Mouse (Mus musculus) forebrain, embryonic 11.5 days (tissue): ENCODE measurements around the gene Casp4. TPM values are rescaled to one million over a fixed set of nuclear protein-coding genes. Genes with fewer than 3 reads are reported as not detected.

Experiments
- ATAC-seq: fragments of 200-750 bp; cut with Nextera tagmentation; replicated peaks from 2 replicates; pipeline ENCODE4 v1.8.0; 2017; ENCODE audit warnings: moderate TSS enrichment; ENCODE audit not compliant: low FRiP score
- DNase-seq: peaks from one replicate; pipeline ENCODE4 v3.0.0-alpha.2; 2017; ENCODE audit warnings: low spot score
- H3K27ac ChIP-seq: fragments of 300-500 bp; sonication (generic); 2 replicates; pipeline ENCODE4 v1.5.1; 2014; ENCODE audit warnings: low read depth, low read length
- H3K27me3 ChIP-seq: fragments of 300-500 bp; sonication (generic); 2 replicates; pipeline ENCODE4 v1.6.1; 2014; ENCODE audit warnings: mild to moderate bottlenecking, low read length, mixed read lengths; ENCODE audit not compliant: control insufficient read depth, insufficient read depth
- H3K36me3 ChIP-seq: fragments of 300-500 bp; sonication (generic); 2 replicates; pipeline ENCODE4 v1.6.1; 2014; ENCODE audit warnings: mild to moderate bottlenecking, low read length, moderate library complexity, mixed read lengths; ENCODE audit not compliant: control insufficient read depth, insufficient read depth
- H3K4me1 ChIP-seq: fragments of 300-500 bp; sonication (generic); replicated peaks from 2 replicates; pipeline ENCODE4 v1.6.1; 2014; ENCODE audit warnings: low read length, mixed read lengths; ENCODE audit not compliant: control insufficient read depth, insufficient read depth
- H3K4me2 ChIP-seq: fragments of 300-500 bp; sonication (generic); 2 replicates; pipeline ENCODE4 v1.6.1; 2014; ENCODE audit warnings: low read depth, mild to moderate bottlenecking, low read length, moderate library complexity, mixed read lengths; ENCODE audit not compliant: severe bottlenecking
- H3K4me3 ChIP-seq: fragments of 300-500 bp; sonication (generic); 2 replicates; pipeline ENCODE4 v1.5.1; 2014; ENCODE audit warnings: low read depth, low read length
- H3K9ac ChIP-seq: fragments of 300-500 bp; sonication (generic); 2 replicates; pipeline ENCODE4 v1.6.1; 2014; ENCODE audit warnings: low read length
- H3K9me3 ChIP-seq: fragments of 300-500 bp; sonication (generic); 2 replicates; pipeline ENCODE4 v1.6.1; 2016; ENCODE audit warnings: low read length, mixed read lengths; ENCODE audit not compliant: control insufficient read depth
- WGBS: fragments of 180-500 bp; shearing (Covaris S2); extraction: QIAGEN DNeasy Blood & Tissue Kit; methylation state at CpG from one replicate; pipeline ENCODE4 v1.1.7; 2014; 5-methylcytosine and 5-hydroxymethylcytosine counted together
- polyA plus RNA-seq: library from polyadenylated mRNA; unstranded; fragments of >200 nt; fragmentation: Nextera tagmentation; extraction: Ambion mirVana; gene quantifications from 2 replicates; pipeline ENCODE4 v1.2.1, GENCODE M21; 2014

Gene Casp4
- polyA plus RNA-seq, 1 experiment from 2014 or later: not detected

DNA sequence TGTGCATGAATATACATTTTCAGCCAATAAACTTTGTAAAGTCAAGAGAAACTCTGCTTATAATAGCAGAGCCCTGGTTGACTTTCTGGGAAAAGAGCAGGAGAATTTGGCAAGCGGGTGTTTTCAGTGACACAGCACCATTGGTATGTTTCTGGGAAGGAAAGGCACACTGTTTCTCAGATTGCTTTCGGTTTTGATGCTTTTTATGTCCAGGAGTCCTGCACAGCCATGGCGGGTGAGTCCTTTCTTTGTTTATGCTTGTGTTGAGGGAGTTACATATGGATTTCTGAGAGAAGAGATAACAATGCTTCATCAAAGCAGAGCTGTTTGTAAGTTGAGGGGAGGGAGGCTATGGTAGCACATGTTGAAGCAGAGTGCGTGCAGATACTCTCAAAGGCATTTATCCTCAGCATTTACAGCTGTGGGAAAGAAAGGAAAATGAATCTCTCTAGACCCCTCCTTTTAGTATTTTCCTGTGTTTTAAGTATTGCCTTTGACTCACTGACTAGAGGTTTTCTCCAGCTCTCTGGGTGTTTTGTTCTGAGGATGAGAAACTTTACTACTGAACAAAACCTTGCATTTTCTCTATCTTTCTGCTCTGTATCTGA lies 36.8 kb downstream of the Casp4 start, which contains the start of gene Casp12:
Gene Casp12, plus strand, starts transcription at position 140 of the 608 bp plus-strand sequence.
- Histone ChIP-seq H3K27me3 (no peaks in the 10 kb centered on the region), H3K9me3 (no peaks in the 10 kb centered on the region), H3K36me3 (no peaks in the 10 kb centered on the region), H3K9ac (no peak within 1 kb of the TSS), H3K4me1 (no peaks in the 10 kb centered on the region), H3K27ac (no peak within 1 kb of the TSS), H3K4me2 (no peak within 1 kb of the TSS), H3K4me3 (no peak within 1 kb of the TSS)
- DNase-seq (no peak), ATAC-seq (no peak)
- WGBS: 84% methylated on average over 4 of the region's 4 CpGs

DNA sequence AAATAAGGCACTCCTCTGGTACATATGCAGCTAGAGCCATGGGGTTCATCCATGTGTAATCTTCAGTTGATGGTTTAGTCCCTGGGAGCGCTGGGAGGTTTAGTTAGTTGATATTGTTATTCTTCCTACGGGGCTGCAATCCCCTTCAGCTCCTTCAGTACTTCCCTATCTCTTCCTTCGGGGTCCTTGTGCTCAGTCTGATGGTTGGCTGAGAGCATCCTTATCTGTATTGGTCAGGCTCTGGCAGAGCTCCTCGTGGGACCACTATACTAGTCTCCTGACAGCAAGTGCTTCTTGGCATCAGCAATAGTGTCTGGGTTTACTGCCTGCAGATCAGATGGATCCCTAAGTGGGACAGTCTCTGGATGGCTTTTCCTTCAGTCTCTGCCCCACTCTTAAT lies 38.8 kb downstream of the Casp4 start:
- no peaks in the 10 kb centered on the region for H3K4me1 ChIP-seq
- no peaks in the 10 kb centered on the region for H3K36me3 ChIP-seq
- no peaks in the 10 kb centered on the region for H3K27me3 ChIP-seq
- no peak overlapping the region for H3K4me2 ChIP-seq
- H3K9me3 ChIP-seq: no peaks in the 10 kb centered on the region
- 87% methylated on average over 4 of the region's 4 CpGs for WGBS
- H3K9ac ChIP-seq: no peak overlapping the region
- no peak overlapping the region for H3K4me3 ChIP-seq
- H3K27ac ChIP-seq: no peak overlapping the region
- ATAC-seq (no peak), DNase-seq (no peak)

DNA sequence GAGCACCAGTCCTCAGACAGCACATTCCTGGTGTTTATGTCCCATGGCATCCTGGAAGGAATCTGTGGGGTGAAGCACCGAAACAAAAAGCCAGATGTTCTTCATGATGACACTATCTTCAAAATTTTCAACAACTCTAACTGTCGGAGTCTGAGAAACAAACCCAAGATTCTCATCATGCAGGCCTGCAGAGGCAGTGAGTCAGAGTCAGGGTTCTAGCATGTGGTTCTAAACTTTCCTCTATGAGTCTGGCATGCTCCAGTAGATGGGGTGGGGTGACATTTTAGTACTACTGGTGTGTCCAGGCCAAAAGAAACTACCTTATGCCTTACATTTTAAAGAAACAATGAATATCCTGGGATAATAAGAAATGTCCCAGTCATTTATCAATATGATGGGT lies 45.0 kb downstream of the Casp4 start:
- no peak overlapping the region for H3K4me2 ChIP-seq
- H3K36me3 ChIP-seq: no peaks in the 10 kb centered on the region
- no peaks in the 10 kb centered on the region for H3K9me3 ChIP-seq
- 86% methylated on average over 2 of the region's 2 CpGs for WGBS
- no peak overlapping the region for H3K9ac ChIP-seq
- ATAC-seq: no peak
- no peak overlapping the region for H3K4me3 ChIP-seq
- DNase-seq: no peak
- H3K4me1 ChIP-seq: no peaks in the 10 kb centered on the region
- H3K27ac ChIP-seq: no peak overlapping the region
- no peaks in the 10 kb centered on the region for H3K27me3 ChIP-seq

DNA sequence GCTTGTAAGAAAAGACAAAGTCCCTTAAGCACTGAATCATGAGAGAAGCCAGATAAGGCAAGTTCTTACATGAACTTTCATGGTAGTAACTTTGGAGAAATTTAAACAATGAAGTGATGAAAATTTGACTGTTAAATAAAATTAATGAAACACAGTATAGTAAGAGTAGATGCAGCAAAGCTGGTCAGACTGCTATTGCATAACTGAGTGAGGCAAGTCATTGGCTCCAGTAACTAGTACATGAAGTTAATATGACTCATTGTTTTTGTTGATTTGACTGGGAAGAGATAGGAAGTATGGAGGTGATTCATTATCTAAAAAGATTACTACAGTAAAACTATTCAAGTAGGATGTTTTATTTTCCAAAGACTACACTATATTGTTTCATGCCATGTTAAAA lies 48.2 kb downstream of the Casp4 start:
- Histone ChIP-seq H3K9ac (no peak overlapping the region), H3K27me3 (no peaks in the 10 kb centered on the region), H3K4me3 (no peak overlapping the region), H3K4me2 (no peak overlapping the region), H3K9me3 (no peaks in the 10 kb centered on the region), H3K36me3 (no peaks in the 10 kb centered on the region), H3K27ac (no peak overlapping the region), H3K4me1 (no peaks in the 10 kb centered on the region)
- DNase-seq (no peak), ATAC-seq (no peak)

Other genes starting within 250 kb of the Casp4 start
- gene Casp1, start 10.3 kb upstream of the Casp4 start, polyA plus RNA-seq: 0.61 and 1.1 TPM in 2 replicates
- gene Casp12, start 36.6 kb downstream of the Casp4 start, polyA plus RNA-seq: not detected in 2 replicates